ENCODE assay signal across 38 mouse cellular contexts in genomic region chr6:32034226-32034625, GRCm38 (mm10). TPM values are rescaled to one million over a fixed set of nuclear protein-coding genes. Genes with fewer than 3 reads are reported as not detected.
"Had no signal": no experiment of that assay in that cellular context is flagged by ENCODE, and none has a peak within 500 bp of the region (broad histone marks: within the 10 kb centered on the region; RNA-seq: fewer than 3 reads in every experiment).

No protein-coding gene starts in this region.

- DNase-seq: cerebellum, adult 2 months; cerebellum, adult 8-10 months; cerebellum, adult 9-10 months; cerebellum, adult 9-11 months; cerebellum, postnatal 10 days; cerebellum, postnatal 14 days; cerebellum, postnatal 25 days; cerebellum, postnatal 36 days; embryo, embryonic 11 days; forebrain, postnatal 0 days; gastrocnemius, adult 2 months; gastrocnemius, postnatal 10 days; gastrocnemius, postnatal 14 days; gastrocnemius, postnatal 25 days; gastrocnemius, postnatal 36 days; heart, adult 18-20 months had no signal

- H3K27me3 ChIP-seq: embryonic facial prominence, embryonic 12.5 days; embryonic facial prominence, embryonic 13.5 days; embryonic facial prominence, embryonic 15.5 days; forebrain, embryonic 12.5 days; forebrain, embryonic 13.5 days; forebrain, embryonic 15.5 days had no signal

- H3K9me3 ChIP-seq: embryonic facial prominence, embryonic 10.5 days; embryonic facial prominence, embryonic 12.5 days; embryonic facial prominence, embryonic 13.5 days; embryonic facial prominence, embryonic 15.5 days; forebrain, embryonic 10.5 days; forebrain, embryonic 12.5 days; forebrain, embryonic 13.5 days; forebrain, embryonic 15.5 days had no signal

- H3K4me1 ChIP-seq: embryonic facial prominence, embryonic 10.5 days; embryonic facial prominence, embryonic 12.5 days; embryonic facial prominence, embryonic 13.5 days; embryonic facial prominence, embryonic 15.5 days; forebrain, embryonic 10.5 days; forebrain, embryonic 12.5 days; forebrain, embryonic 13.5 days; forebrain, embryonic 15.5 days had no signal

- H3K36me3 ChIP-seq: embryonic facial prominence, embryonic 10.5 days; embryonic facial prominence, embryonic 12.5 days; embryonic facial prominence, embryonic 13.5 days; embryonic facial prominence, embryonic 15.5 days; forebrain, embryonic 10.5 days; forebrain, embryonic 12.5 days; forebrain, embryonic 15.5 days had no signal

- H3K4me3 ChIP-seq: embryonic facial prominence, embryonic 10.5 days; embryonic facial prominence, embryonic 12.5 days; embryonic facial prominence, embryonic 13.5 days; embryonic facial prominence, embryonic 15.5 days; erythroblast, embryonic 14.5 days; forebrain, embryonic 10.5 days; forebrain, embryonic 12.5 days; forebrain, embryonic 13.5 days; forebrain, embryonic 15.5 days; gastrocnemius, adult 2 months had no signal

- H3K9ac ChIP-seq: embryonic facial prominence, embryonic 12.5 days; embryonic facial prominence, embryonic 13.5 days; embryonic facial prominence, embryonic 15.5 days; forebrain, embryonic 12.5 days; forebrain, embryonic 13.5 days; forebrain, embryonic 15.5 days; forebrain, postnatal 0 days had no signal

- H3K27ac ChIP-seq: embryonic facial prominence, embryonic 10.5 days; embryonic facial prominence, embryonic 12.5 days; embryonic facial prominence, embryonic 13.5 days; embryonic facial prominence, embryonic 15.5 days; forebrain, embryonic 10.5 days; forebrain, embryonic 12.5 days; forebrain, embryonic 13.5 days; forebrain, embryonic 15.5 days; gastrocnemius, adult 2 months had no signal

RNA-seq across cellular contexts. Expression of gene 1700012A03Rik, which starts 15.8 kb away (rescaled TPM):
- total RNA-seq: common myeloid progenitor, adult 5-6 weeks; forebrain, postnatal 0 days; gastrocnemius, adult 18-20 months; gastrocnemius, adult 2 months; gastrocnemius, adult 8-10 months; gastrocnemius, postnatal 10 days; gastrocnemius, postnatal 14 days; gastrocnemius, postnatal 25 days; gastrocnemius, postnatal 36 days; gastrocnemius, postnatal 4 days; granulocyte monocyte progenitor cell, adult 5-6 weeks; heart, adult 18-20 months; heart, adult 8-10 months had no signal
- polyA plus RNA-seq: cerebellum, adult 2 months; cortical plate, adult 2 months; embryonic facial prominence, embryonic 10.5 days; embryonic facial prominence, embryonic 11.5 days; embryonic facial prominence, embryonic 12.5 days; embryonic facial prominence, embryonic 13.5 days; embryonic facial prominence, embryonic 14.5 days; embryonic facial prominence, embryonic 15.5 days; erythroblast, embryonic 14.5 days; forebrain, embryonic 10.5 days; forebrain, embryonic 11.5 days; forebrain, embryonic 12.5 days; forebrain, embryonic 13.5 days; forebrain, embryonic 14.5 days; forebrain, embryonic 15.5 days; forebrain, embryonic 16.5 days; forebrain, postnatal 0 days; frontal cortex, adult 2 months had no signal
